In the genomic region with DNA sequence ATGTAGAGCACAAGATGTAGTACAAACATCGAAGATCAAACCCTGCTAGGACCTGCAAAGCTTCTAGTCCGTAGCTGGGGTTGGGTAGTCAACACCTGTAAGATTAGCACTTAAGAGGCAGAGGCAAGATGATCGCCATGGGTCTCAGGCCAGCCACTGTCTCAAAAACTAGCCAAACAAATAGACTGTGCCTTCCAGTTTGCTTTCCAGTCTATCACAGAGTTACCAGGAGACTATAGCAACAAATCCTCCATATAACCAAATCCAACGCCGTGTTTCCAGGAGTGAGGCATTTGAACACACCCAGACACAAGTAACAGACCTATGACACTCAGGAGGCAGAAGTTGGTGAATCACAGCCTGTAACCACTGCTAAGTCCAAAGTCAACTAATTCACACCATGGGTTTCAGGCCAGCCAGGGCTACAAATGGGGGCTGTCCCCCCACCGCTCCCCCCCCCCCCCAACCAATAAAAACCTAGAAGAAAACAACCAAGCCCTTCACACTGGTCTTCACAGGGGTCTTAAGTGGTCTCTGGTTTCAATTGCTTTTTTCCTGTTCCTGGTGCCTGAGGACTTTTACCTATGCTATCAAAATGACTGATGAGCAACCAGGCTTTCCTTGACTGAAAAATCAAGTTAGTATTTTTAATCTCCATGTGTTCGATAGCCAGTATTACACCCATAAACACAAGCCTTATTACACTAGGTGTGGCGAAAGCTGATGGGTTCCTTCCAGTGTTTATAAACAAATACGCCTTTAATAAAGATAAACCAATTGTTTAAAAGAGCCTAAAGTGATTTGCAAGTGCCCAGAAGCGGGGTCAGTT, we compare ENCODE assay signal across 7 mouse cellular contexts. TPM values are rescaled to one million over a fixed set of nuclear protein-coding genes. Genes with fewer than 3 reads are reported as not detected.
DNase-seq lines count a peak whose midpoint lies in the region; ATAC-seq and TF ChIP-seq lines count a peak whose summit lies in the region.

No protein-coding gene starts in this region.

- no peak for TF ChIP-seq CTCF in spleen, adult 2 months (IDR thresholded peaks at IDR 0.05; ENCODE audit: extremely low read depth, insufficient read depth, insufficient read length, insufficient replicate concordance)
- no peak for TF ChIP-seq CTCF in intestine, postnatal 0 days (IDR thresholded peaks at IDR 0.05; ENCODE audit: low read depth)

- DNase-seq in spleen, adult 2 months (ENCODE audit: low read depth in 1 of 2, low spot score in 2 of 2) = no peak
- no peak for DNase-seq in spleen, adult 12 weeks (ENCODE audit: low spot score)
- DNase-seq in frontal cortex, postnatal 10 days (ENCODE audit: low spot score in 2 of 2) = no peak
- DNase-seq in embryo, embryonic 9.5 days (ENCODE audit: extremely low spot score) = no peak

- H3K4me1 ChIP-seq in spleen, adult 2 months (ENCODE audit: control insufficient read depth, insufficient read depth, insufficient read length) = 0 out of 2 replicates have a peak, but pooled peaks cover 4% of the 10 kb centered on the region
- no peaks in the 10 kb centered on the region for H3K4me1 ChIP-seq in intestine, postnatal 0 days (replicated peaks; ENCODE audit: control insufficient read depth, insufficient read depth, low read length)
- 0 out of 2 replicates have a peak, but pooled peaks cover 3% of the 10 kb centered on the region for H3K4me1 ChIP-seq in neural tube, embryonic 14.5 days (ENCODE audit: control insufficient read depth, insufficient read depth, low read length)

- peak; percentile 40 for ATAC-seq in erythroblast, adult 5-6 weeks (replicated peaks; ENCODE audit: low FRiP score, poor library complexity, severe bottlenecking)
- ATAC-seq in intestine, postnatal 0 days = peak; percentile 79
- ATAC-seq in neural tube, embryonic 14.5 days (ENCODE audit: low read depth) = peak; percentile 61

- TF ChIP-seq POLR2A in spleen, adult 2 months (IDR thresholded peaks at IDR 0.05; ENCODE audit: low read depth, low read length) = no peak

- no peaks in the 10 kb centered on the region for H3K27me3 ChIP-seq in spleen, adult 2 months (ENCODE audit: control insufficient read depth, insufficient read depth, low read length)
- no peaks in the 10 kb centered on the region for H3K27me3 ChIP-seq in intestine, postnatal 0 days (replicated peaks; ENCODE audit: control insufficient read depth, insufficient read depth, low read length)
- no peaks in the 10 kb centered on the region for H3K27me3 ChIP-seq in neural tube, embryonic 14.5 days (ENCODE audit: control insufficient read depth, insufficient read depth, low read length)

- 49% methylated on average over 10 of the region's 10 CpGs for WGBS in spleen, adult 2 months
- WGBS in intestine, postnatal 0 days = 32% methylated on average over 10 of the region's 10 CpGs
- WGBS in neural tube, embryonic 14.5 days = 53% methylated on average over 10 of the region's 10 CpGs

- H3K9ac ChIP-seq in intestine, postnatal 0 days (ENCODE audit: low read depth, low read length) = peak overlapping the region; percentile 58
- peak overlapping the region; percentile 66 for H3K9ac ChIP-seq in neural tube, embryonic 14.5 days (replicated peaks; ENCODE audit: low read depth, low read length)

- peak overlapping the region; percentile 64 for H3K4me3 ChIP-seq in spleen, adult 2 months (ENCODE audit: extremely low read depth, insufficient read depth, insufficient read length)
- peak overlapping the region; percentile 70 for H3K4me3 ChIP-seq in intestine, postnatal 0 days (ENCODE audit: low read depth, low read length)
- H3K4me3 ChIP-seq in neural tube, embryonic 14.5 days (ENCODE audit: low read depth, low read length) = peak overlapping the region; percentile 58

- H3K36me3 ChIP-seq in spleen, adult 2 months (ENCODE audit: control insufficient read depth, insufficient read depth, low read length) = no peaks in the 10 kb centered on the region
- H3K36me3 ChIP-seq in intestine, postnatal 0 days (ENCODE audit: control insufficient read depth, insufficient read depth) = peaks cover 7% of the 10 kb centered on the region
- H3K36me3 ChIP-seq in neural tube, embryonic 14.5 days (ENCODE audit: control insufficient read depth, insufficient read depth, low read length) = no peaks in the 10 kb centered on the region

- no peak overlapping the region for H3K27ac ChIP-seq in spleen, adult 2 months (ENCODE audit: insufficient read depth, low read length)
- H3K27ac ChIP-seq in intestine, postnatal 0 days (ENCODE audit: low read depth, low read length) = peak overlapping the region; percentile 81
- H3K27ac ChIP-seq in neural tube, embryonic 14.5 days (ENCODE audit: low read depth, low read length) = peak overlapping the region; percentile 84

- H3K4me2 ChIP-seq in intestine, postnatal 0 days (replicated peaks; ENCODE audit: low read depth) = peak overlapping the region; percentile 71
- peak overlapping the region; percentile 51 for H3K4me2 ChIP-seq in neural tube, embryonic 14.5 days (ENCODE audit: low read depth, low read length)

- H3K9me3 ChIP-seq in intestine, postnatal 0 days (ENCODE audit: control insufficient read depth) = no peaks in the 10 kb centered on the region
- no peaks in the 10 kb centered on the region for H3K9me3 ChIP-seq in neural tube, embryonic 14.5 days (ENCODE audit: control insufficient read depth, low read length)

RNA-seq across cellular contexts. Expression of a gene that starts 0.8 kb away (rescaled TPM):
- polyA plus RNA-seq in spleen, adult 2 months (2012; rRNA removed) = 0.74 and 1.0 TPM in 2 replicates
- 4.4 and 7.1 TPM in 2 replicates for total RNA-seq in erythroblast, adult 5-6 weeks (2015; ENCODE audit: low replicate concordance)
- 5.9 and 7.7 TPM in 2 replicates for total RNA-seq in erythroblast, adult 5-6 weeks (2017; ENCODE audit: low replicate concordance)
- 5.2 and 5.5 TPM in 2 replicates for polyA plus RNA-seq in intestine, postnatal 0 days (2015; fragmentation: Nextera tagmentation; extraction: Ambion mirVana)
- 9.8 and 11.6 TPM in 2 replicates for polyA plus RNA-seq in neural tube, embryonic 14.5 days (2014; fragmentation: Nextera tagmentation; extraction: Ambion mirVana)

RNA-seq across cellular contexts. Expression of a gene that starts 20.2 kb away (rescaled TPM):
- 1.8 and 2.6 TPM in 2 replicates for polyA plus RNA-seq in spleen, adult 2 months (2012; rRNA removed)
- total RNA-seq in erythroblast, adult 5-6 weeks (2015; ENCODE audit: low replicate concordance) = 28.0 and 39.6 TPM in 2 replicates
- 34.1 and 40.0 TPM in 2 replicates for total RNA-seq in erythroblast, adult 5-6 weeks (2017; ENCODE audit: low replicate concordance)
- 12.0 and 12.9 TPM in 2 replicates for polyA plus RNA-seq in intestine, postnatal 0 days (2015; fragmentation: Nextera tagmentation; extraction: Ambion mirVana)
- 8.0 and 12.6 TPM in 2 replicates for polyA plus RNA-seq in neural tube, embryonic 14.5 days (2014; fragmentation: Nextera tagmentation; extraction: Ambion mirVana)

RNA-seq across cellular contexts. Expression of a gene that starts 27.1 kb away (rescaled TPM):
- 5.2 and 5.9 TPM in 2 replicates for polyA plus RNA-seq in spleen, adult 2 months (2012; rRNA removed)
- total RNA-seq in erythroblast, adult 5-6 weeks (2015; ENCODE audit: low replicate concordance) = 10.0 and 12.3 TPM in 2 replicates
- total RNA-seq in erythroblast, adult 5-6 weeks (2017; ENCODE audit: low replicate concordance) = 8.5 and 11.8 TPM in 2 replicates
- 21.7 and 24.0 TPM in 2 replicates for polyA plus RNA-seq in intestine, postnatal 0 days (2015; fragmentation: Nextera tagmentation; extraction: Ambion mirVana)
- polyA plus RNA-seq in neural tube, embryonic 14.5 days (2014; fragmentation: Nextera tagmentation; extraction: Ambion mirVana) = 47.8 and 53.9 TPM in 2 replicates

RNA-seq across cellular contexts. Expression of a gene that starts 40.6 kb away (rescaled TPM):
- not detected in 2 replicates for polyA plus RNA-seq in spleen, adult 2 months (2012; rRNA removed)
- total RNA-seq in erythroblast, adult 5-6 weeks (2015; ENCODE audit: low replicate concordance) = not detected in 2 replicates
- total RNA-seq in erythroblast, adult 5-6 weeks (2017; ENCODE audit: low replicate concordance) = 0.68 TPM in 1 of 2 replicates, not detected in the other
- 0.14 and 0.21 TPM in 2 replicates for polyA plus RNA-seq in intestine, postnatal 0 days (2015; fragmentation: Nextera tagmentation; extraction: Ambion mirVana)
- polyA plus RNA-seq in neural tube, embryonic 14.5 days (2014; fragmentation: Nextera tagmentation; extraction: Ambion mirVana) = 0.50 and 0.80 TPM in 2 replicates
